Mouse (Mus musculus): ENCODE results near the gene Rbm7. TPM values are rescaled to one million over a fixed set of nuclear protein-coding genes. Genes with fewer than 3 reads are reported as not detected.

Gene Rbm7
- polyA plus RNA-seq, 1 experiment from 2014 or later, result 126 TPM

DNA sequence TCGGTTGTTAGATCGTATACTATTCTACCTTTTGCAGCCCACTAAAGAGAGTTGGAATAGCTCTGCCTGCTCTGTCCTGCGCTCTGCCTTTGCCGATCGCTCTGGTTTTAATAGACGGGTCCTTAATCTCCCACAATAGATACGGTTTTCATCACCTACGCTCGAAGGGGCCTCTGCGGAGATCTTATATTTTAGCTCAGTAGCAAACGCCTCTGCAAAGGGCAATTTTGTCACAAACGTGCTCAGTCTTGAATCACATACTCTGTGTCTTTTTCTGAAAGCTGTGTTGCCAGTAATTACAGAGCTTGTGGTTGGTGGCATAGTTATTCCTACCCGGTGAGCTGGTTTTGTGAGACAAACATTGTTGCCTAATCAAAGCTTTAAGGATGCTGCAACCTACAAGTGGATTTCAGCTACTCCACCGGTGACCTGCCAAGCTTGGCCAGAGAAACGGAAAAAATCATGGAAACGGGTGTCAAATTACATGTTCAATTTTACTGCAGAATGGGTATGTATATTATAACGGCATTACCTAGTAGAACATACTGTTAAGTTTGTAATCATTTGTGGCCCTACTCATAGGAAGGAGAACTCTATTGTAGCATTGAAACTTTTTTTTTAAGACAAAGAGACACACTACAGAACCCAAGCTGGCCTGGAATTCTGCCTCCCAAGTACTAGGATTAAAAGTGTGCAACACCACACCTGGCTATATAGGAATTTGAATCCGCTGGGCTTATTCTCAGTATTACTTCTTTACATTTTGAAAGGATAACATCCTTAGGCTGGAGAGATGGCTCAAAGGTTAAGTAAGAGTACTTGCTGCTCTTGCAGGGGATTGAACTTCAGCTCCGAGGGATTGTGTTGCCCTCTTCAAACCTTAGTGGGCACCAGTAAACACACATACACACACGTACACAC lies 13.6 kb downstream of the Rbm7 start:
- peak overlapping the region; percentile 64 for H3K9ac ChIP-seq (replicated peaks; ENCODE audit: low read length)
- peak overlapping the region; percentile 86 for H3K4me2 ChIP-seq (replicated peaks; ENCODE audit: low read depth, low read length)

DNA sequence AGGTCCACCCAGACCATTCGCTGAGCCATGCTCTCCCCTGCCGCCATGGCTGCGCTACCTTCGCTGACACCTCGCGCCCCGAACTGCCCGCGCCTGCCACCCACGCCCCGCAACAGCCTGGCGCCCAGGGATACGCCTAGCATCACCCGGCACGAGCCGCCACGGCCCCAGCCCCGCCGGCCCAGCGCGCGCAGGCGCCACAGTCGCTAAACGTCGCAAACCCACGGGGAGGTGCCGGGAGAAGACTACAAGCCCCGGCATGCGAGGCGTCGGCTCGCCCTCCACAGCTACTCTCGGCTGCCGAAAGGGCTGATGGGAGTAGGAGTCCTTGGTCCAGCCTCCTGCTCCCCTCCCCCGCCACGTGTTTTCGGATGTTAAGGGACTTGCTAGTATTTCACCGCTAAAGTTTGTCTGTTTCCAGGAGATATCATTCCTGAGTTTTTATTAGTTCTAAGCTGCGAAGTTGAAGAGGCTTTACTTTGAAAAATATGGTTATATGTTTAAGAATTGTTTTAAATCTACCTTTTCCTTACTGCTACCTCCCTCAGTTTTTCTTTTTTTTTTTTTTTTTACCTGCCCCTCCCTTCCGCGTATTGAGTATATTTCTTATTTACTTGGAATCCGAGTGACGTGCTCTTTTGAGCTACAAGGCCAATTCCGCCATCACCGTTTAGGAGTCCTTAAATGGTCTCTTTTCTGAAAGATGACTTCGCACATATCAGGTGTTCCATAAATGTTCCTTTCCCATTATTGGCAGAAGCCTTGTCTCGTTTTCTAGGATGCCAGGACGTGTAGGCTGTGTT lies 14.5 kb downstream of the Rbm7 start, which contains the start of gene Rexo2:
TSS of gene Rexo2 (minus strand) at position 213 of the 803 bp plus-strand sequence.
- peak; percentile 98 for ATAC-seq (ENCODE audit: low FRiP score, low TSS enrichment)

More for the DNA sequence above, 13.6 kb downstream of the Rbm7 start:
- ATAC-seq (ENCODE audit: low FRiP score, low TSS enrichment), result no peak
- H3K36me3 ChIP-seq (ENCODE audit: insufficient read depth, low read length), result no peaks in the 10 kb centered on the region; the same call in none of the 2 replicates
- no peaks in the 10 kb centered on the region for H3K27me3 ChIP-seq (ENCODE audit: insufficient read depth, low read length)
- no peaks in the 10 kb centered on the region for H3K9me3 ChIP-seq (ENCODE audit: low read length)
- H3K4me1 ChIP-seq (ENCODE audit: insufficient read depth, low read length), result peaks cover 17% of the 10 kb centered on the region
- H3K27ac ChIP-seq (ENCODE audit: low read length), result no peak overlapping the region
- 25% methylated on average over 20 of the region's 20 CpGs for WGBS
- peak overlapping the region; percentile 67 for H3K4me3 ChIP-seq (ENCODE audit: low read length)

DNA sequence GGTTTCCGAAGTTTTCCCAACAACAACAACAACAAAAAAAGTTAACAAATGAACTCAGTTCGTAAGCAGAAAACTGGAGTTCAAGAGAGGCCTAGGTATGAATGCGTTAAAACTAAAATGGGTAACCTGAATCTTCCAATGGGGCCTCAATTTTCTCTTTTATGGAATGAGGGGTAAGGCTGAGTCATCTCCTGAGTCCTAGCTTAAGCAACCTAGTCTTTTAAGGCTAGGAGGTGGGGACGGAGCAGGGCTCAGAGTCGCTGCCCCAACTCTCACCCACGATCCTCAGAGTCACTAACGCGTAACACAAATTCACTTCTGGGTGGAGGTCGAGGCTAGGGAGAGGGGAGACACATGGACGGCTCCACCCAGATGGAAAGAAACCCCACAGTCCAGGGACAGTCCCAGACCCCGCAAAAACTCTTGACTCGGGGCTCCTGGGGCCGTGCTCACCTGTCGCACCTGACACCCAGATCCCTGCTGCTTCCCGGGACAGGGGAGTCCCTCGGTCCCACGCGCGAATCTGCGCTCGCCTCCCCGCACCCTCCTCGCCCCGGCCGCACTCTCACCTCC lies 15.2 kb downstream of the Rbm7 start:
- Histone ChIP-seq H3K4me2 (replicated peaks; ENCODE audit: low read depth, low read length) (peak overlapping the region; percentile 86), H3K9me3 (ENCODE audit: low read length) (no peaks in the 10 kb centered on the region), H3K36me3 (ENCODE audit: insufficient read depth, low read length) (peaks cover 10% of the 10 kb centered on the region), H3K9ac (replicated peaks; ENCODE audit: low read length) (peak overlapping the region; percentile 68), H3K4me1 (ENCODE audit: insufficient read depth, low read length) (peaks cover 17% of the 10 kb centered on the region), H3K27me3 (ENCODE audit: insufficient read depth, low read length) (no peaks in the 10 kb centered on the region), H3K27ac (ENCODE audit: low read length) (no peak overlapping the region), H3K4me3 (ENCODE audit: low read length) (peak overlapping the region; percentile 67)
- 5% methylated on average over 25 of the region's 25 CpGs for WGBS
- peak; percentile 77 for ATAC-seq (ENCODE audit: low FRiP score, low TSS enrichment)

More for the DNA sequence above, 14.5 kb downstream of the Rbm7 start, which contains the start of gene Rexo2:
- WGBS, result 1% methylated on average over 49 of the region's 49 CpGs
- Histone ChIP-seq H3K9me3 (ENCODE audit: low read length) (no peaks in the 10 kb centered on the region), H3K4me2 (replicated peaks; ENCODE audit: low read depth, low read length) (peak within 1 kb of the TSS; percentile 86), H3K9ac (replicated peaks; ENCODE audit: low read length) (peak within 1 kb of the TSS; percentile 68), H3K36me3 (ENCODE audit: insufficient read depth, low read length) (peaks cover 5% of the 10 kb centered on the region), H3K4me3 (ENCODE audit: low read length) (peak within 1 kb of the TSS; percentile 67), H3K27me3 (ENCODE audit: insufficient read depth, low read length) (no peaks in the 10 kb centered on the region), H3K27ac (ENCODE audit: low read length) (no peak within 1 kb of the TSS), H3K4me1 (ENCODE audit: insufficient read depth, low read length) (peaks cover 17% of the 10 kb centered on the region)

DNA sequence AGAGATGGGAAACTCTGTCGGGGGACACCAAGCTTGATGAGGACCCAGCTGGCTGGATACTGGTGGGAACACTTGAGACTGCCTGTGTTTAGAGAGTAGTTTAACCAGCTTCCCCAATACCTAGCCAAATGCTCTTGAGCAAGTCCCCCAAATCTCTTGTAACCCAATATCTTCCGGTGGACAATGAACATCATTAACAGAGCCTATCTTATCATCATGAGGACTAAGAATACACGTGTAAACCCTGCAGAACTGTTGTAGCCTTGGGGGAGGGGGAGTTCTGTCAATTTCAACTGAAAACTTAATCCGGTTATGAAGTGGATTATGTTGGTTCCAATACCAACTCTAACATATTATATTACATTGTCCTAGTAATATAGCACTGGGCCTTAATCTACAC lies 16.3 kb downstream of the Rbm7 start:
- ATAC-seq (ENCODE audit: low FRiP score, low TSS enrichment), result no peak
- H3K9me3 ChIP-seq (ENCODE audit: low read length), result no peaks in the 10 kb centered on the region
- peaks cover 17% of the 10 kb centered on the region for H3K4me1 ChIP-seq (ENCODE audit: insufficient read depth, low read length)
- no peak overlapping the region for H3K4me2 ChIP-seq (replicated peaks; ENCODE audit: low read depth, low read length)
- H3K9ac ChIP-seq (replicated peaks; ENCODE audit: low read length), result no peak overlapping the region
- H3K27ac ChIP-seq (ENCODE audit: low read length), result no peak overlapping the region
- peaks cover 14% of the 10 kb centered on the region for H3K36me3 ChIP-seq (ENCODE audit: insufficient read depth, low read length)
- H3K27me3 ChIP-seq (ENCODE audit: insufficient read depth, low read length), result no peaks in the 10 kb centered on the region
- 93% methylated on average over 4 of the region's 4 CpGs for WGBS
- no peak overlapping the region for H3K4me3 ChIP-seq (ENCODE audit: low read length)

DNA sequence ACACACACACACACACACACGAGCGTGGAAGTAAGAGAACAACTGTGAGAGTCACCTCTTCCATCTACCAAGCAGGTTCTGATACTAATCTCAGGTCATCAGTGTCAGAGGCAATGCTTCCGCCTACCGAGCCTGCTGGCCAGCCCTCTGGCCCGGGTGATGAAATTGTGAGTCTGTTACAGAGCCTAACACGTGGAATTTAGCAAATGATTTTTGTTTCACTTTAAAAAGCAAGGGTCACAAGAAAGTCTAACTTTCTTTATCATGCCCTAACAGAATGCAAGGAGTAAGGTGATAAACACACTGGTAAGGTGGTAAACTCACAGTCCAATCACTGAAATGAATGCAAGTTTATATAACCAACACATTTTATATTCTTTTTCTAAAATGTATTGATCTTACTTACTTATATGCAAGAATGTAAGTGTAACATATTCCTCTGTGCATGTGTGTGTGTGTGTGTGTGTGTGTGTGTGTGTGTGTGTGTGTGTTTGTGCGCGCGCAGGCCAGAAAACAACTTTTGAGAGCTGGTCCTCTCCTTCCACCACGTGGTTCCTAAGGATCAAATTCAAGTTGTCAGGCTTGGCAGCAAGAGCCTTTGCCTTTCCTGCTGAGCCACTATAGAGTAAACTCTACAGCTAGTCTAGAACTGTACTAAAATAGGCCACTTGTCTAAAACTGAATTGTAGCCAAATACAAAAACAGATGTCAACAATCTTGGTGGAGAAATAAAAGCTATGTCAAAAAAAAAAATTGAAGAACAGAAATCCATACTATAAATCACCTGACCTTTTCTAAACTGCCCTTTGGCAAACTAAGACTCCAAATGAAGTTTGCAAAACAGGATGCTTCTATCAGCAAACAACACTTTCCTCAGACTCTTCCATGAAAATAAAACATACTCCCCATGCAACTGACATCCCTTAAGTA lies 18.6 kb downstream of the Rbm7 start:
- ATAC-seq (ENCODE audit: low FRiP score, low TSS enrichment), result no peak
- Histone ChIP-seq H3K9ac (replicated peaks; ENCODE audit: low read length) (no peak overlapping the region), H3K9me3 (ENCODE audit: low read length) (no peaks in the 10 kb centered on the region), H3K27ac (ENCODE audit: low read length) (no peak overlapping the region), H3K4me2 (replicated peaks; ENCODE audit: low read depth, low read length) (no peak overlapping the region), H3K36me3 (ENCODE audit: insufficient read depth, low read length) (peaks cover 20% of the 10 kb centered on the region), H3K4me3 (ENCODE audit: low read length) (no peak overlapping the region), H3K27me3 (ENCODE audit: insufficient read depth, low read length) (no peaks in the 10 kb centered on the region), H3K4me1 (ENCODE audit: insufficient read depth, low read length) (peaks cover 17% of the 10 kb centered on the region)
- 84% methylated on average over 10 of the region's 10 CpGs for WGBS

DNA sequence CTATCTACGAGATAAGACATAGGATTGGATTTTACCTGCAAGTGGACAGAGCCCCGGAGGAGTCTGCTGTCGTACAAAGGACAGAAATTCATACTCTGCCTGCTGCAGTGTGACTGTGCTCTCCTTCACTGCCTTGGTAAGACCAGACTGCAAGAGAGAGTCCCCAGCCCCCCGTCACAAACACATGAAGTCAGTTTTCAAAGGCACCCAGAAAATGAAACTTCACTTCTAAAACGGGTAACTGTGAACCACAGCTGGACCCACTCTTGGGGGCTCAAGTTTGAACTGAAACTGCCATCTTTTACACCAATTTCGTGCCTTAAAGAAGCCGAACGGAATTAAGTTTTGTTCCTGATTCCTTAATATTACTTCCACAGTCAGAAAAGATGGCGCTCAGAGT lies 20.7 kb downstream of the Rbm7 start:
- no peak for ATAC-seq (ENCODE audit: low FRiP score, low TSS enrichment)
- WGBS, result 92% methylated on average over 9 of the region's 9 CpGs
- Histone ChIP-seq H3K27ac (ENCODE audit: low read length) (no peak overlapping the region), H3K9me3 (ENCODE audit: low read length) (no peaks in the 10 kb centered on the region), H3K4me2 (replicated peaks; ENCODE audit: low read depth, low read length) (no peak overlapping the region), H3K4me1 (ENCODE audit: insufficient read depth, low read length) (peaks cover 7% of the 10 kb centered on the region), H3K27me3 (ENCODE audit: insufficient read depth, low read length) (no peaks in the 10 kb centered on the region), H3K4me3 (ENCODE audit: low read length) (no peak overlapping the region), H3K36me3 (ENCODE audit: insufficient read depth, low read length) (peaks cover 20% of the 10 kb centered on the region), H3K9ac (replicated peaks; ENCODE audit: low read length) (no peak overlapping the region)

DNA sequence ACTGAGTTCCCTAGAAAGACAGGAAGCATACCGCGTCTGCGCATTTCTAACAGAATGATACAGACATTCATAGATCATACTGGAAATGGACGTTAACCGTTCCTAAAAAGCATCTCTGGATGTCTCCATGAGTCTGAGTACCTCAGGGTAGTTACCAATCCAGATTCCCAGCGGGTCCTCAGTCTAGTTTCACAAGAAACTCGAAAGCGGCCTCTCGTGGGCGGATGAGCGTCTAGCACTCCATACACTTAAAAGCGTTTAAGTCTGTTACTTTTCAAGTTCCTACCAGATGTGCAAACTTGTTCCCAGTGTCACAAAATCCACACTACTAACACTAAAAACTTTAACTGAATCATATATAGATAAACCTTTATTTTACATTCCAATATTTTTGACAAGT lies 22.0 kb downstream of the Rbm7 start:
- no peak for ATAC-seq (ENCODE audit: low FRiP score, low TSS enrichment)
- no peak overlapping the region for H3K4me2 ChIP-seq (replicated peaks; ENCODE audit: low read depth, low read length)
- no peak overlapping the region for H3K4me3 ChIP-seq (ENCODE audit: low read length)
- H3K27me3 ChIP-seq (ENCODE audit: insufficient read depth, low read length), result no peaks in the 10 kb centered on the region
- H3K36me3 ChIP-seq (ENCODE audit: insufficient read depth, low read length), result peaks cover 25% of the 10 kb centered on the region
- H3K4me1 ChIP-seq (ENCODE audit: insufficient read depth, low read length), result peaks cover 9% of the 10 kb centered on the region; the same call in 1 of the 2 replicates
- H3K9ac ChIP-seq (replicated peaks; ENCODE audit: low read length), result no peak overlapping the region
- WGBS, result 92% methylated on average over 12 of the region's 12 CpGs
- H3K9me3 ChIP-seq (ENCODE audit: low read length), result no peaks in the 10 kb centered on the region
- H3K27ac ChIP-seq (ENCODE audit: low read length), result no peak overlapping the region

DNA sequence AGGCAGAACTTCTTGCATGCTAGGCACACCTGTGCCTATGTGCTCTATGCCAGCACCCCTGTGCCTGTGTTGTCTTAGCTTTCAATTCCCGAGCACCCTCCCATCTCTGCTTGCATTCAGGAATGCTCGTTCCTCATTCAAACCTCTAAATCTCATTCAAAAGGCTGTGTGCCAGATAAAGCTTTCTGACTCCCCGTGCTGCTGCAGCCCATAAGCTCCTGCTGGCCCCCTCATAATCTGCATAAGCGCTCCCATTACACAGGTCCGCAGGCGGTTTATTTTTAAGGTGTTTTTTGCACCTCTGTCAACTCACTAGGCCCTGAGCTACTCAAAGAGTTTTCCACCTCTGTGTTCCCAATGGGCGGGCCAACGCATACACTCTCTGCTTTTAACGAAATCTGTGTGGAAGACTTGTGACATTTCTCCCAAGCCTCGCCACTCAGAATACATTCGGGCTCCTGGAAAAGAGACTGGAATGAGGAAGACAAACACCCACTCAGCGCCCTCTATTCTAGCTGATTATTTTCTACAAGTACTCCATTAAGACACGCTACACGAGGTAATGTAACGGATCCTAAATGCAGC lies 22.6 kb downstream of the Rbm7 start:
- WGBS, result 92% methylated on average over 15 of the region's 15 CpGs
- no peak overlapping the region for H3K4me2 ChIP-seq (replicated peaks; ENCODE audit: low read depth, low read length)
- H3K36me3 ChIP-seq (ENCODE audit: insufficient read depth, low read length), result peaks cover 29% of the 10 kb centered on the region
- H3K9ac ChIP-seq (replicated peaks; ENCODE audit: low read length), result no peak overlapping the region
- no peak overlapping the region for H3K4me3 ChIP-seq (ENCODE audit: low read length)
- H3K27me3 ChIP-seq (ENCODE audit: insufficient read depth, low read length), result no peaks in the 10 kb centered on the region
- H3K4me1 ChIP-seq (ENCODE audit: insufficient read depth, low read length), result 0 out of 2 replicates have a peak, but pooled peaks cover 5% of the 10 kb centered on the region
- H3K27ac ChIP-seq (ENCODE audit: low read length), result no peak overlapping the region
- no peak for ATAC-seq (ENCODE audit: low FRiP score, low TSS enrichment)
- H3K9me3 ChIP-seq (ENCODE audit: low read length), result no peaks in the 10 kb centered on the region

All from kidney, embryonic 16.5 days (tissue).